Mouse (Mus musculus): ENCODE data around the gene Elmod3.

GRCm38 (mm10) chr6:72597956-72598753, at the start of gene Elmod3, which contains the start of gene Retsat:
- TF ChIP-seq POLR2A (IDR thresholded peaks at IDR 0.05; ENCODE audit: borderline replicate concordance, low read depth, low read length) (peak; percentile 61; the same call in 1 of the 2 replicates), CTCF (IDR thresholded peaks at IDR 0.05; ENCODE audit: low read depth, low read length) (no peak)
